Mouse (Mus musculus): ENCODE data around the gene Tm9sf1. TPM values are rescaled to one million over a fixed set of nuclear protein-coding genes. Genes with fewer than 3 reads are reported as not detected.

Gene Tm9sf1
- polyA plus RNA-seq, 1 experiment from 2014 or later, result 95.9 TPM

DNA sequence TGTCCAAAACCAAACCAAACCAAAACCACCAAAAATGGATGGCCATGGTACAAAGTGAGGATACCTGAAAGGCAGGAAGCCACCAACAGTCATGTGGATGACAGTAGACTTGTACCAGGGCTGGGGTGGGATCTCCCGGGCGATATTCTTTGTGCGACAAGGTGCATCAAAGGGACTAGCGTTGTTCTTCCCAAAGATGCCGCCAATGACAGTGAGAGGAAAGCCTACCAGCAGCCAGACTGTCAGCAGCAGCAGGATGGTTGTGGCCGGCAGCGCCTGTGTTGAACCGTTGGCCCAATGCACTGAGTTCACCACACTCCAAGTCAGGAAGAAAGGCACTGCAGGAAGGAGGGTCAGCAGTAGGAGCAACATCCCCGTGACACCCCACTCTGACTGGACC lies 5.8 kb downstream of the Tm9sf1 start, which contains the start of gene Gm49378:
TSS of gene Gm49378 (minus strand) at position 101 of the 400 bp plus-strand sequence.
- Histone ChIP-seq H3K4me1 (replicated peaks; ENCODE audit: control insufficient read depth, insufficient read depth, low read length) (peaks cover 5% of the 10 kb centered on the region; the same call in 1 of the 2 replicates), H3K4me2 (replicated peaks; ENCODE audit: low read depth) (no peak within 1 kb of the TSS), H3K36me3 (ENCODE audit: control insufficient read depth, insufficient read depth) (peaks cover 48% of the 10 kb centered on the region), H3K9me3 (ENCODE audit: control insufficient read depth) (no peaks in the 10 kb centered on the region), H3K4me3 (ENCODE audit: low read depth, low read length) (no peak within 1 kb of the TSS), H3K27ac (ENCODE audit: low read depth, low read length) (no peak within 1 kb of the TSS), H3K27me3 (replicated peaks; ENCODE audit: control insufficient read depth, insufficient read depth, low read length) (no peaks in the 10 kb centered on the region), H3K9ac (ENCODE audit: low read depth, low read length) (no peak within 1 kb of the TSS)
- TF ChIP-seq CTCF (IDR thresholded peaks at IDR 0.05; ENCODE audit: low read depth), result no peak
- ATAC-seq, result no peak
- WGBS, result 96% methylated on average over 9 of the region's 9 CpGs

DNA sequence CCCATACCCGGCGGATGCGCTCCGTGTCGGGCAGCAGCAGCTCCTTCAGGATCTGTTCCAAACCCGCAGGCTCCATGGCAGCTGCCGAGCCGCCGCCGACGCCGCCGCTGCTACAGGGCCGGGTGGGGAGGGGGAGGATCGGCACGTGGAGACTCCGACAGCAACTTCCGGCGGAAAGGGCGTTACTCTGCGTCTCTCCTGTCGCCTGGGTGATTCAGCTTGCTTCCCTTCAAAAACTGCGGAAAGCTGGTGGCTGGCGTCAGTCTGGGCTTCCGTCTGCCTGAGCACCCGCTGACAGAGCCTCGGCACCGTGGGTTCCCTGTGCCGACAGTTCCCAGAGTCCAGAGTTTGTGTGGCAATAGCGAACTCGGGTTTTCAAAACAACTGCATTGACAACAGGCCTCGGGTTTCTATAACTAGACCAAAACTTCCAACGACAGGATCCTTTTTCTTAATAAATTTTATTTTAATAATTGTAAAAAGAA lies 8.0 kb downstream of the Tm9sf1 start, which contains the start of gene Ipo4:
TSS of gene Ipo4 (minus strand) at position 435 of the 485 bp plus-strand sequence.
- peaks cover 66% of the 10 kb centered on the region for H3K36me3 ChIP-seq (ENCODE audit: control insufficient read depth, insufficient read depth)

DNA sequence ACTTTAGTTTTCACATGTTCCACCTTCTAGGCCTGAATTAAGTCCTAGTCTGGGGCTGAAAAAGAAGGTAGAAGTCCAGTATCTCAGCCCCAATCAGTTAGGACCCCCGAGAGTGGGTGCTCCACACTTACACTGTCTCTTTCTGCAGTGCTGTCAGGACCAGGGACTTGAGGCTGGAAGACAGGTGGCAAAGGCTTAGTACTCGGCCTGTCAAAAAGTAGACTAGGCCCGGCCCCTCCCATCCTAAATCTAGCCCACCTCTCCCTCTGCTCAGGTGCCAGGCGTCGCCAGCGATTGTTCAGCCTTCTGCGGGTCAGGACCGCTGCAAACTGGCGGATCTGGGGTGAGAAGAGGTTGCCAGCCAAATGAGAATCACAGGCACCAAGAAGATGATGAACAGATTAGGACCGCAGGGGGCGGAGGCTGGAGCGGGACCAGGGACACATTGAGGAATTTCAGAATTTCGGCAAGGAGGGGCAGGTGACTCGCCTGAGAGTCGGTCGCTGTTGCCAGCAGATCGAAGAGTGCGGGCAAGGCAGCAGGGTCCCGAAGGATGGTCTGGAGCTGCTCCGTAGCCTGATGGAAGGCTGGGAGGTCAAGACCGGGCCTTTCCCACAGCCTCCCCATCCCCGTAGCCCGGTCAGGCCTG lies 8.6 kb downstream of the Tm9sf1 start:
- peak; percentile 28 for ATAC-seq
- Histone ChIP-seq H3K27ac (ENCODE audit: low read depth, low read length) (0 out of 2 replicates have a peak overlapping the region, but pooled peaks have one; percentile 15), H3K36me3 (ENCODE audit: control insufficient read depth, insufficient read depth) (peaks cover 66% of the 10 kb centered on the region), H3K4me3 (ENCODE audit: low read depth, low read length) (peak overlapping the region; percentile 58), H3K4me2 (replicated peaks; ENCODE audit: low read depth) (peak overlapping the region; percentile 98), H3K9me3 (ENCODE audit: control insufficient read depth) (no peaks in the 10 kb centered on the region), H3K27me3 (replicated peaks; ENCODE audit: control insufficient read depth, insufficient read depth, low read length) (no peaks in the 10 kb centered on the region), H3K4me1 (replicated peaks; ENCODE audit: control insufficient read depth, insufficient read depth, low read length) (peaks cover 5% of the 10 kb centered on the region; the same call in 1 of the 2 replicates), H3K9ac (ENCODE audit: low read depth, low read length) (peak overlapping the region; percentile 68)
- WGBS, result 5% methylated on average over 23 of the region's 23 CpGs
- TF ChIP-seq CTCF (IDR thresholded peaks at IDR 0.05; ENCODE audit: low read depth), result peak; percentile 15; the same call in 1 of the 2 replicates

More for the DNA sequence above, 8.0 kb downstream of the Tm9sf1 start, which contains the start of gene Ipo4:
- 1% methylated on average over 33 of the region's 33 CpGs for WGBS
- Histone ChIP-seq H3K4me3 (ENCODE audit: low read depth, low read length) (peak within 1 kb of the TSS; percentile 58), H3K4me2 (replicated peaks; ENCODE audit: low read depth) (peak within 1 kb of the TSS; percentile 98), H3K27me3 (replicated peaks; ENCODE audit: control insufficient read depth, insufficient read depth, low read length) (no peaks in the 10 kb centered on the region), H3K9me3 (ENCODE audit: control insufficient read depth) (no peaks in the 10 kb centered on the region), H3K4me1 (replicated peaks; ENCODE audit: control insufficient read depth, insufficient read depth, low read length) (peaks cover 5% of the 10 kb centered on the region; the same call in 1 of the 2 replicates), H3K9ac (ENCODE audit: low read depth, low read length) (peak within 1 kb of the TSS; percentile 68), H3K27ac (ENCODE audit: low read depth, low read length) (0 out of 2 replicates have a peak within 1 kb of the TSS, but pooled peaks have one; percentile 15)
- ATAC-seq, result peak; percentile 71
- TF ChIP-seq CTCF (IDR thresholded peaks at IDR 0.05; ENCODE audit: low read depth), result no peak

DNA sequence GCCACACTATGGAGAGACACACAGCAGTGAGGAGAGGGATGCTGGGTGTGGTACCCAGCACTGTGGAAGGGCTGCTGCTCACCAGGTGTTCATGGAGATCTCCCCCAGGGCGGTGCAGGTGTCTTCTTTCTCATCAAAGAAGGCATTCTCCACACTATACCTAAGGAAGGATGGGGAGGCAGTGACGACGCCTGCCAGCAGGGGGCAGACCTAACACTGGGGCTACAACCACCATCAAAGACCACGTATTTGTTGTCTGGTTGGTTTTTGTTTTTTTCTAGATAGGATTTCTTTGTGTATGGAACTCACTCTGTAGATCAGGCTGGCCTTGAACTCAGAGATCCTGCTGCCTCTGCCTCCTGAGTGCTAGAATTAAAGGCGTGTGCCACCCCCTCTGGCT lies 14.3 kb downstream of the Tm9sf1 start:
- 50% methylated on average over 5 of the region's 5 CpGs for WGBS

DNA sequence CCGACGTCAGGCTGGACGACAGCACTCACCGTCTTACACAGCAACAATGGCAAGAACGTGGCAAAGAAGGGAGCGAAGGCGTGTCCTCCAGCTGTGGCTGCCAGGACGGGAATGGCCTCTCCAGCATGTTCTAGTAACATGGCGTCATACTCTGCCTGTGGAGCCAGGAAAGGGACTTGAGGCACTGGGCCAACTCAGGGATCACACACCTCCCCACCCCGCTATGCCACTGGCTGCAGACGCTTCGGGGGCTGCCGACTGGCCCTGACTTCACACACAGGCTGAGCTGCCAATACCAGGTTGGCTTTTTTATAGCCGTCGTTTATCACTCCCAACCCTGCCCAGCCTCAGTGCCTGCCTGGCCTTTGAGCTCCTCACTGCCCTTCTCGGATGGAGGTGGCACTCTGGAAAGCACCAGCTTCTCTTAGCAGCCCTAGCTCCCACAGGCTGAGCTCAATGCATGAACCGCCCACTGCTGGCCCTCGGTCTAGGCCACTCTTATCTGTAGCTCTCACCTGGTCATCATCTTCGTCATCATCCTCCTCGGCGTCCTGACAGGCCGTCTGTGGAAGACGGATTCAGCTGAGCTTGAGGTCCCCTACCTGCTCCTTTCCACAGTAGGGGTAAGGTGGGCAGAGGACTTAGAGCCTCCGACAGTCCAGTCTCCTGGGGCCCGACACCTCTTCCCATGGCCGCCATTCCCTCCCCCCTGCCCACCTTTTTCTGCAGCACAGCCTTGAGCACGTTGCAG lies 15.4 kb downstream of the Tm9sf1 start:
- H3K27me3 ChIP-seq (replicated peaks; ENCODE audit: control insufficient read depth, insufficient read depth, low read length), result no peaks in the 10 kb centered on the region
- no peaks in the 10 kb centered on the region for H3K4me1 ChIP-seq (replicated peaks; ENCODE audit: control insufficient read depth, insufficient read depth, low read length)
- 0 out of 2 replicates have a peak overlapping the region, but pooled peaks have one; percentile 7 for H3K27ac ChIP-seq (ENCODE audit: low read depth, low read length)
- peaks cover 83% of the 10 kb centered on the region for H3K36me3 ChIP-seq (ENCODE audit: control insufficient read depth, insufficient read depth)
- no peaks in the 10 kb centered on the region for H3K9me3 ChIP-seq (ENCODE audit: control insufficient read depth)
- no peak overlapping the region for H3K4me3 ChIP-seq (ENCODE audit: low read depth, low read length)
- 75% methylated on average over 27 of the region's 27 CpGs for WGBS
- H3K4me2 ChIP-seq (replicated peaks; ENCODE audit: low read depth), result no peak overlapping the region
- ATAC-seq, result no peak
- no peak for TF ChIP-seq CTCF (IDR thresholded peaks at IDR 0.05; ENCODE audit: low read depth)
- H3K9ac ChIP-seq (ENCODE audit: low read depth, low read length), result no peak overlapping the region

More for the DNA sequence above, 14.3 kb downstream of the Tm9sf1 start:
- no peaks in the 10 kb centered on the region for H3K4me1 ChIP-seq (replicated peaks; ENCODE audit: control insufficient read depth, insufficient read depth, low read length)
- no peak overlapping the region for H3K4me2 ChIP-seq (replicated peaks; ENCODE audit: low read depth)
- ATAC-seq, result no peak
- H3K36me3 ChIP-seq (ENCODE audit: control insufficient read depth, insufficient read depth), result peaks cover 92% of the 10 kb centered on the region
- peak; percentile 88 for TF ChIP-seq CTCF (IDR thresholded peaks at IDR 0.05; ENCODE audit: low read depth)
- no peak overlapping the region for H3K9ac ChIP-seq (ENCODE audit: low read depth, low read length)
- no peak overlapping the region for H3K27ac ChIP-seq (ENCODE audit: low read depth, low read length)
- H3K4me3 ChIP-seq (ENCODE audit: low read depth, low read length), result no peak overlapping the region
- H3K9me3 ChIP-seq (ENCODE audit: control insufficient read depth), result no peaks in the 10 kb centered on the region
- no peaks in the 10 kb centered on the region for H3K27me3 ChIP-seq (replicated peaks; ENCODE audit: control insufficient read depth, insufficient read depth, low read length)

Data from intestine, postnatal 0 days (tissue).